Mouse (Mus musculus): ENCODE measurements around the gene Serhl. TPM values are rescaled to one million over a fixed set of nuclear protein-coding genes. Genes with fewer than 3 reads are reported as not detected.

Gene Serhl
- polyA plus RNA-seq (2012; rRNA removed) = 145 and 187 TPM in 2 replicates

DNA sequence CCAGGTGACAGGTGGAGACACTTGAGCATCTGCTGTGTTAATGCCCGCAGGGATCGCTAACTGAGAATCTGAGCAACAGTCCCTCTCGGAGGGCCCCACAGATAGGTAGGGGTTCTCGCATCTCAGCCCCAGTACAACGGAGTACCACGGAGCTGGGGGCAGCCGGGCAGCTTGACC, at the start of gene Serhl:
Serhl (plus strand) TSS at position 78 of the 177 bp plus-strand sequence.

GRCm38 (mm10) chr15:83122566-83123145, 33.4 kb downstream of the Serhl start, which contains the start of gene Rrp7a:
TSS of gene Rrp7a (minus strand) at chr15:83122801.

DNA sequence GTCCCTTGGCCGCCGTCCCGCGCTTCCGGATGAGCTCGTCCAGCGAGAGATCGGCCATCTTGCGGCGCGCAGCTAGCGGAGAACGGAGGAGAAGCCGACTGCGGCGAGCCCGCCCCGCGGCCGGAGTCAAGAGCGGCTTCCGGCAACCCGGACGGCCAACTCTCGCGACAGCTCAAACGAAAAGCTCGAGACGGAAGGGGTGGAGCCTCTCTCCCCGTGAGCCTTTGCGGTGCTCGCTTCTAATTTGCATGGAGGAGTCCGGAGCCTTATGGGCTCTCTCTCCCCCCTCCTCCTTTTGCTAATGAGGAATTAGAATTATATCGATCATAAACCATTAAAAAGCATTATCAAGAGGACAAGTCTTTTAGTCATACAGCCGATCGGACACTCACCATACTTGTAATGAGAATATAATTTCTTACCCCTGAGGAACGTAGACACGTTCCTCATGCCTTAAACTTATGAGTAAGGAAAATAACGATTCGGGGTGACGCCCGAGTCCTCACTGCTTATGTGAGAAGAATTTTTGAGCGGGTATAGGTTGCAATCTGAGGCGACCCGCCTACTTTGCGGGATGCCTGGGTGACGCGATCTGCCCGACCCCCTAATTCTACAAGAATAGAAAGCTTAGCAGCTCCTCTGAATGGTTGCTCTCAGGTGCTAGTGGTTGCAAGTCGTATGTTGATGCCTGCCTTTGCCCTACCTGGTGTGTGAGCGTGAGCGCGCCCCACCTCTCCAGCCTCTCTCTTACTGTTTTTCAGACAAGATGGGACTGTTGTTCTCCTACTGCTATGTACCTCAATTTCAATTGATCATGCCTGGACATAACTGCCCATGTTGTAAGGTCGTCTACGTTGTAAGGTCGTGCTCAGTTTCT, 60.1 kb downstream of the Serhl start, which contains the start of gene Poldip3:
Poldip3 (minus strand) TSS at position 189 of the 877 bp plus-strand sequence.

Other genes starting within 250 kb of the Serhl start
- gene Tcf20, start 101.6 kb upstream of the Serhl start, polyA plus RNA-seq (2012; rRNA removed) = 23.4 and 24.9 TPM in 2 replicates
- 1.8 and 2.3 TPM in 2 replicates for gene Nfam1, start 56.2 kb upstream of the Serhl start, polyA plus RNA-seq (2012; rRNA removed)
- gene Rrp7a, start 33.3 kb downstream of the Serhl start, polyA plus RNA-seq (2012; rRNA removed) = 109 and 116 TPM in 2 replicates
- gene Poldip3, start 59.9 kb downstream of the Serhl start, polyA plus RNA-seq (2012; rRNA removed) = 48.7 and 53.0 TPM in 2 replicates
- 158 and 174 TPM in 2 replicates for gene Cyb5r3, start 83.1 kb downstream of the Serhl start, polyA plus RNA-seq (2012; rRNA removed)
- 43.6 and 57.2 TPM in 2 replicates for gene A4galt, start 162.3 kb downstream of the Serhl start, polyA plus RNA-seq (2012; rRNA removed)

Data from colon, adult 2 months (tissue).